Mouse (Mus musculus): Measurements from ENCODE around the gene Rps3.
"Not testable (repeated sequence)": the region's sequence is repeated elsewhere in the genome, so short reads cannot be mapped to it uniquely, and the experiment has no call there.

Gene Rps3

DNA sequence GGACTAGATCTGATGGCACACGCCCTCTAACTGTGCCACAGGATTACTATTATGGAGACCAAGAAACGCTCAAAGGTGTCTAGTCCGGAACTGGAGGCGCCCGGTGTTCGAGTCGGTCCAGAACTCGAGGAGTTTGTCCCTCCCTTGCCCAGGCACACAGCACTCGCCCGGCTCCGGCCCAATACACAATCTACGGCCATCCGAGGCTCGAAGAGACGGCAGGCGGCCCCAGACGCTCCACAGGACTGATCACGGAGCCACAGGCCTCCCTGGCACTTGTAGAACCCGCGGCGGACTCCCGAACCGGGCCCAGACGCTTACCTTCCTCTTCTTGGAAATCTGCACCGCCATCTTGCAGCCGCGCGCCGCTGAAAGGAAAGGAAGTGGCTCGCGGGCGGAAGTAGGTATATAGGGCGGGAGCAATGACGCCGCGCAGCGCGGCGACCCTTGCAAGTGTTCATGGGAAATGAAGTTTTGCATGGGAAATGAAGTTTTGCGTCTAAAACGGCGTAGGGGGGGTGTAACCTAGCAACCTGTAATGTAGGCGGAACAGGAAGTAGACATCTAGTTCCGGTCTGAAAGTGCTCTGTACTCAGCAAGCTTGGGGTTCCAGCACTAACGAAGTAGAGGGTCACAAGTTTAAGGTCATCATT, at the start of gene Rps3:
Gene Rps3 (minus strand): TSS at position 468 of the 653 bp plus-strand sequence.
- DNase-seq: peak; percentile 98

GRCm38 (mm10) chr7:99532526-99532925, 49.0 kb upstream of the Rps3 start:
- no peak for DNase-seq

DNA sequence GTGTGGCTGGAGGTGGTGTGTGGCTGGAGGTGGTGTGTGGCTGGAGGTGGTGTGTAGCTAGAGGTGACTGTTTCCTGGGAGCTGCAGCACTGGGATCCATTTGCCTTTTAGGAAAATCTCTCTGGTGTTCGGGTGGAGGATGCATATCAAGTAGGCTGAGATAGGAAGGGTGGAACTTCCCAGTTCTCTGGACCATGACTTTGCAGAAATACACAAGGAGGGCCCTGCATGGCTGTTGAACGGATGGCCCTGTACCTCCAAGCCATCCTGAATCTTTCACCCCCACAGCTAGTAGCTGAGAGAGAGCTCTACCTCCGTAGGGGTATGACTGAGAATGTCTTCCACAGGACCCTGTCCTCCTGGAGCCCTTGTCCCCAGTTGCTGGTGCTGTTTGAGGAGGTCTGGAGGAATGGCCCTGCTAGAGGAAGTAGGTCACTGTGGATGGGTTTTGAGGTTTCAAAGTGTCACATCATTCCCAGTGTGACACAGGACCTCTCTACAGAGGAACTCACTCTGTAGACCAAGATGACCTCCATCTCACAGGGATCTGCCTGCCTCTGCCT, 48.0 kb upstream of the Rps3 start:
- no peak for DNase-seq

DNA sequence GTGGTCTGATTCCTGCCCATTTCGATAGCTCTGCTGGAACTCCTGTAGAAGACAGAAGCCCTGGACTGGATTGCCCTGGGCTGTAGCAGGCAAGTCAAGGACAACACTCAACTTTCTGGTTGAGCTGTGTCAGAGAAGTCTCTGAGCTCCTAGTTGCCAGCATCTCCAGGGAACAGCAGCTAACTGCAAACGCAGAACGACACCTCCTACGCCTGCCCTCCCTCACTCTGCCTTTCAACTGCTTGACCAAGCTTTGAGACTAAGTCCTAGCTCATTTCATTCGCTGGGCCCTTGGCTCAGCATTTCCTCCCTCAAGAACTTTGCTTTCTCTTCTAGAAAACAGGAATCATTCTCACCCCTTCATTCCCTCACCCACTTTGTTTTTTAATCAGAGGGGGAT, 45.9 kb upstream of the Rps3 start:
- DNase-seq: no peak

DNA sequence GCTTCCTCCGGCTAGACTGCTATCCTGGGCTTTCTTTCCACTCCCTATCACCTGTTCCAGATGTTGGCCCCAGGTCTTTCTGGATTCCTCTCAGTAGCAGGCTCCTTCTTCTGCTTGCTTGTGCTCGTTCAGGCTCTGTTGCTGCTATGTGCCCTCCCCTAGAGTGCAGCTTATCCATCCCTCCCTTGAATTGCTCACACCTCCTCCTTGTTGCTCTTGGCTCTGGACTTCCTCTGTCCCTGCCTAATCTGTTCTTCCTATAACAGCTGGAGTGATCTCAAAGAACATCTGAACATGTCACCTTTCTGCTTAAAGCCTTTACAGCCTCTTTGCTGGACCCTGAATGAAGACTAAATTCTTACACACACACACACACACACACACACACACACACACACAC, 45.0 kb upstream of the Rps3 start:
- DNase-seq: no peak

- DNase-seq: no peak
These were observed 40.3 kb upstream of the Rps3 start for GRCm38 (mm10) chr7:99523837-99524236.

DNA sequence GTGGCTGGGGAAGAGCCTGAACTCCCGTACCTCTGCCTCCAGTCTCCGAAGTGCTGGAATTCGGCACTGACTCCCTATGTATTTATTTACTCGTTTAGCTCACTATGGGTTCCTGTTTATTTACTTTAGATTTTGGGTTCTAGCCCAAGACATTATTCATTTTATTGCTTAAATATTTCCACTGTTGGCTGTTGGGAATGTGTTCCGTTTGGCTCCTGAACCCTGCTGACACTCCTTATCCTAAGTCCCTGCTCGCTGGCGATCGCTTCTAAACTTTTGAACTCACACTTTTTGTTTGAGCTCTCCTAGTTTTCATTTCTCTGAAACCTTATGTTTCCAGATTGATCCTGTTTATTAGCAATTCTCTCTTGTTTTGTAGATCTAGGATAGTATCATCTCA, 39.6 kb upstream of the Rps3 start:
- DNase-seq: no peak

- DNase-seq: no peak
These were observed 35.6 kb upstream of the Rps3 start for GRCm38 (mm10) chr7:99518954-99519644.

- DNase-seq: no peak
These were observed 33.2 kb upstream of the Rps3 start for GRCm38 (mm10) chr7:99516814-99517157.

- no peak for DNase-seq
These were observed 32.7 kb upstream of the Rps3 start for GRCm38 (mm10) chr7:99516092-99516813.

DNA sequence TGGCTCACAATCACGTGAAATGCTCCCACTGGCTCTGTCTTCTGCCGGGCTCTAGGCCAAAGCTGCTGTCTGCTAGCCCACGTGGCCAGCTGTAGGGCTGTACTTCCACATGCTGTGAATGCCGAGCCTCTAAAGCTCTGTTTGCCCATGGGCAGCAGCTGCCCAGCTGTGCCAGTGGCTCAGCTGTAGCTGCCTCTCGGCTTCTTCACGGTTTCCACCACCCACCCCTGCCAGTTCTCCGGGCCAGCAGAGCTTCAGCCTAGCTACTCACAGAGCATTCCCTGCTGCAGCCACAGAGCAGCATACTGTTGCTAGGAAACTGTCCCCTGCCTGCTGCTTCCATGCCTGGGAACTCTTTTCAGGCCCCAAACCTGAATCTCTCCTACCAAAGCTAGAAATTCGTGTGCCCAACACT, 26.6 kb upstream of the Rps3 start:
- peak; percentile 84 for DNase-seq

DNA sequence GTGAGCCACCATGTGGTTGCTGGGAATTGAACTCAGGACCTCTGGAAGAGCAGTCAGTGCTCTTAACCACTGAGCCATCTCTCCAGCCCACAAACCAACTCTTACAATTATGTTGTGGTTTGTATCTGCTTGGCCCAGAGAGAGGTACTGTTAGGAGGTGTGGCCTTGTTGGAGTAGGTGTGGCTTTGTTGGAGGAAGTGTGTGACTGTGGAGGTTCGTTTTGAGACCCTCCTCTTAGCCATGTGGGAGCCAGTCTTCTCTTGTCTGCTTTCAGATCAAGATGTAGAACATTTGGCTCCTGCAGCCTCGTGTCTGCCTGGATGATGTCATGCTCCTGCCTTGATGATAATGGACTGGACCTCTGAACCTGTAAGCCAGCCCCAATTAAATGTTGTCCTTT, 24.6 kb upstream of the Rps3 start:
- not testable (repeated sequence) for DNase-seq

DNA sequence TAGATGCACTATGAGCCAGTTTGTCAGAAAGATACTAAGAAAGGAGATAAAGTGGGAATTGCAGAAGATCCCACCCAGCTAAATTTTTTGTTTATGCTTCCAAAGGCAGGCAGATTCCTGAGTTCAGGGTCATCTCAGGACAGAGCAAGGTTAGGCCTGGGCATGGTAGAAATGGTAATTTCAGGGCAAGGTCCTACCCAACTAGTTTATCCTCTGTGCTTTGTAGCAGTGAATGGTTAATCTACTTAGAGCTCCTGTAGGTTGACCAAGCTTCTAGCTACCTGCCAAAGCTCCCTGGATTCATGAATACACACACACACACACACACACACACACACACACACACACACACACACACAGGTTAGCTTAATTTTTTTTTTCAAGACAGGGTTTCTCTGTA, 21.0 kb upstream of the Rps3 start:
- no peak for DNase-seq

- no peak for DNase-seq
These were observed 17.6 kb upstream of the Rps3 start for GRCm38 (mm10) chr7:99501148-99501547.

- DNase-seq: no peak
These were observed 17.1 kb upstream of the Rps3 start for GRCm38 (mm10) chr7:99500655-99501054.

- peak; percentile 76 for DNase-seq
These were observed 16.7 kb upstream of the Rps3 start for GRCm38 (mm10) chr7:99500201-99500600.

DNA sequence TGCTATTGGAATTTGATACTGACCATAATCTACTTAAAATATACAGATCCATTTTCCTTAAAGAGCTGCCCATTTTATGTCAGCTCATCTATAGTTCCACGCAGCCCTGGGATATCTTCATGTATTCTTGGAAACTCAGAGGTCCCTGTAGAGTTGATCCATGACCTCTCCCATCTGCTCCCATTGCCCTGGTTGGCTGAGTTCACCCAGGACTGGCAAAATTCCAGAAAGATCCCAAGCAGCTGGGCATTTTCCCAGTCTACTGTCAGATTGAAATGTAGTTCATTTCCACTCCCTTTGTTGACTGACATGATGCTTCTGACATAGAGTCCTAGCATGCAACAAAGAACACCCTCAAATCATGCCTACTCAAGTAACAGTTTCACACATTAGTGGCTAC, 15.6 kb upstream of the Rps3 start:
- DNase-seq: no peak

GRCm38 (mm10) chr7:99489708-99490107, 6.2 kb upstream of the Rps3 start:
- DNase-seq: no peak

DNA sequence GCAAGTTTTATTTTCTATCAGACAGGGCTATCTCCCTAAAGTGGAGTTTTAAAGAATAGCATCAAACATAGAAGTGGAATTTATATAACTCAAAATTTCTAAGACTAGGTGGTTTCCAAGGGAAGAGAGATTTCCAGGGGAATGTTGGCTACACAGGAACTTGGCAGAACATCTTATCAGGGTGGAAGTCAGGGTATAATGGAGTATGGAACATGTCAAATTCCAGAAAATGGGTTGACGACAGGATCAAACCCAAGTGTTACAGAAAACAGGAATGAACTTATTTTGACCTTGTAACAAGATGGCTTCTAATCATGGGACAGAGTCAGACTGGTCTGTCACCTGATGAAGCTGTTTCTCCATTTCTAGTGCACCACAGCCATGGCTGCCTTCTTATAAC, 1.1 kb upstream of the Rps3 start:
- DNase-seq: no peak

DNA sequence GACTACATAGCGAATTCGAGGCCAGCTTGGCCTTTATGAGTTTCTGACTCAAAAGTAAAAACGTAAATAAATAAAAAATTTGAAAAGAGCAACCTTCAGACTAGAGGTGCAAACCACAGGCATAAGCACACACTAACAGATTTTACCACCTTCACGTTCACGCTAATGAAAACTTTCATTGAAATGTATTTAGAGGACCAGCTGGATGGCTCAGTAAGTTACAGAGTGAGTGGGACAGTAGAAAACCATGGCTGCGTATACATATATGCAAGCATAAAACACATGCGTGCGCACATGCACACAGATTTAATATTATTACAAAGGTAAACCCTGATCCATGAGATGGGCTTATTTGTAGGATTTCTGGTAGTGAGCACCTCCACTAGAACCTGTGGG, 384 bp upstream of the Rps3 start:
- DNase-seq: no peak

DNA sequence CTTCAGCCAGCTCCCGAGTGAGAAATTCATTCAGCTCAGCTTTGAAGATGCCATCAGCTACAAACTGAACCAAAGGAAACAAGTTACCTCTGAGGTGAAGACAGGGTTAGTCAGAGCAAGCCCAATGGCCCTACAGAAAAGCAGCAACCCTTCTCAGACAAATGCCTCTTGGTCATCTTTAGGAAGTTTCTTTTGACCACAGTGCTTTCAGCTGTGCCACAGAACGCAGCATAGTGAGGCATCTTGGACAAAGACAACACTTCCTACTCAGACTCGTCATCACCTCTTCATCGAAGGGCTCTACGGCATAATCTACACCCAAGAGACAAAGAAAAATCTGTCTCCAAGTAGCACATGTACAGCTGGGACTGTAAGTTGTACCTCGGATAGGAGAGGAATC, 901 bp downstream of the Rps3 start:
- DNase-seq: no peak

DNA sequence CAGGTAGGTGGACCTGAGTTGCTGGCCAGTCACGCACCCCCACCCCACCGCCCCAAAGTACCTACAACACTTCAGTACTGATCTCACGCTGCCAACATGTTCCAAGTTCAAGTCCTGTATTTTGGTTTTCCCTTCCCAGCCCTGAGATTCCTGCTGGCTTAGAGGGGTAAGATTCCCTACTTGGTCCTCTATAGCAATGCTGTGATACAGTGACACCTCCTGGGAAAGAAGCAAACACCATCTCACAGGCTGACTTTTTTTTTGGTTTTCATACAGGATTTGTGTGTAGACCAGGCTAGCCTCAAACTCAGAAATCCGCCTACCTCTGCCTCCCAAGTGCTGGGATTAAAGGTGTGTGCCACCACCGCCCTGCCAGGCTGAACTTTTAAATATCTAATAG, 6.3 kb downstream of the Rps3 start:
- no peak for DNase-seq

GRCm38 (mm10) chr7:99476558-99477114, 6.9 kb downstream of the Rps3 start:
- no peak for DNase-seq

- DNase-seq: no peak
These were observed 8.0 kb downstream of the Rps3 start for GRCm38 (mm10) chr7:99475562-99475911.

Data from layer of hippocampus, adult 9-11 months (tissue).